Mouse (Mus musculus): ENCODE results near the gene Fam149b. TPM values are rescaled to one million over a fixed set of nuclear protein-coding genes. Genes with fewer than 3 reads are reported as not detected.

Gene Fam149b
- total RNA-seq, 1 experiment from 2014 or later, result 21.5 TPM

GRCm38 (mm10) chr14:20388441-20389129 is 40.6 kb downstream of the Fam149b start, which contains the start of gene Dnajc9:
TSS of gene Dnajc9 (minus strand) at chr14:20388910.
- ATAC-seq (replicated peaks; ENCODE audit: low read depth, poor library complexity, severe bottlenecking), result peak; percentile 76

- ATAC-seq (replicated peaks; ENCODE audit: low read depth, poor library complexity, severe bottlenecking), result no peak
These were observed 41.6 kb downstream of the Fam149b start for GRCm38 (mm10) chr14:20389446-20390079.

DNA sequence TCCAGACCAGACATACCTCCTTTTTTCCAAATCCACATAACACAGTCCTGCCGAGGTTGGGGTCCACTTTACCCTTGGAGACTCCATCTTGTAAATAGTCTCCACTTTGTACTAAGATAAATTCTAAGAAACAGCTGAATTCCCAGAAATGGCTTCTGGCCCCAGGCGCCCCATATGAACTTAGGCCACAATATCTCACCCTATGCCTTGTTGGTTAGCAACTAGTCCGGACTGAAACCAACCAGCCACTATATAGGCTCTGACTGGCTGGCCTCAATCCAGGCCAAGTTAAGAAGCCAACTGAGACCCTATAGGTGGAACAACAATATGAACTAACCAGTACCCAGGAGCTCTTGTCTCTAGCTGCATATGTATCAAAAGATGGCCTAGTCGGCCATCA is 44.4 kb downstream of the Fam149b start:
- no peak for ATAC-seq (replicated peaks; ENCODE audit: low read depth, poor library complexity, severe bottlenecking)

GRCm38 (mm10) chr14:20393205-20393913 is 45.4 kb downstream of the Fam149b start, which contains the start of gene Mrps16:
TSS of gene Mrps16 (minus strand) at chr14:20393634.
- ATAC-seq (replicated peaks; ENCODE audit: low read depth, poor library complexity, severe bottlenecking), result peak; percentile 92

- no peak for ATAC-seq (replicated peaks; ENCODE audit: low read depth, poor library complexity, severe bottlenecking)
These were observed 49.3 kb downstream of the Fam149b start for GRCm38 (mm10) chr14:20397220-20397619.

DNA sequence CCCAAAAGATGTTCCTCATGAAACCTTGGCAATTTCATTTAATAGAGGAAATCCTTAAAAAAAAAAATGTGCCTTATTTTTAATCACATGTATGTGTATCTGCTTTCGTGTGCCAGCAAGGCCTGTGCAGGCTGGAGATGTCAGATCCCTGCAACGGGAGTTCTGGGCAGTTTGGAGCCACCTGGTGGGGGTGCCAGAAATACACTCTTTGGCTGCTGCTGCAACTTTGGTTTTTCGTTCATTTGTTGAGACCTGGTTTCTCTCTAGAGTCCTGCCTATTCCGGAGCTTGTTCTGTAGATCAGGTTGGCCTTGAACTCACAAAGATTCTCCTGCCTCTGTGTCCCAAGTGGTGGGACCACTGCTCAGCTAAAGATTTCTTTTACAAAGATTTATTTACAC is 50.9 kb downstream of the Fam149b start:
- ATAC-seq (replicated peaks; ENCODE audit: low read depth, poor library complexity, severe bottlenecking), result peak; percentile 70

DNA sequence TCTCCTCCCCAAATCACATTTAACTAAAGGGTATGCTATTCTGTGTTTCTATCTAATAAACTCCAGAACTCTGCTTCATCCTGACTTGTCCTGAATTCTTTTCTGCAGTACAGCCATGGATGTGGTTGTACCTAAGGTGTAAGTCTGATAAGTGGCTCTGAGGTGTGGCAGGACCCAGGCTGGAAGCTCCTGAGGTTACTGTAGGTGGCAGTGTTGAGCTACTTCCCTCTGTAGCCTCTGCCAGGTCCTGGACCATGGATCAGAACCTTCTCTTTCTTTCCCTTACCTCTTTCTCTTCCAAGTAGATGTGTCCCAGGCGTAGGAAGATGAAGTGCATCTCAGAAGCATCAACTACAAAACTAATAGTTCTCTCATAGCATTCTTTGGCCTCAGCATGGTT is 52.1 kb downstream of the Fam149b start:
- ATAC-seq (replicated peaks; ENCODE audit: low read depth, poor library complexity, severe bottlenecking), result peak; percentile 91

- ATAC-seq (replicated peaks; ENCODE audit: low read depth, poor library complexity, severe bottlenecking), result peak; percentile 56; the same call in 1 of the 2 replicates
These were observed 74.3 kb downstream of the Fam149b start for GRCm38 (mm10) chr14:20422257-20422656.

- ATAC-seq (replicated peaks; ENCODE audit: low read depth, poor library complexity, severe bottlenecking), result no peak
These were observed 75.1 kb downstream of the Fam149b start for GRCm38 (mm10) chr14:20423046-20423445.

- no peak for ATAC-seq (replicated peaks; ENCODE audit: low read depth, poor library complexity, severe bottlenecking)
These were observed 80.6 kb downstream of the Fam149b start for GRCm38 (mm10) chr14:20428593-20428992.

- no peak for ATAC-seq (replicated peaks; ENCODE audit: low read depth, poor library complexity, severe bottlenecking)
These were observed 81.9 kb downstream of the Fam149b start for GRCm38 (mm10) chr14:20429833-20430232.

- ATAC-seq (replicated peaks; ENCODE audit: low read depth, poor library complexity, severe bottlenecking), result no peak
These were observed 83.8 kb downstream of the Fam149b start for GRCm38 (mm10) chr14:20431726-20432125.

DNA sequence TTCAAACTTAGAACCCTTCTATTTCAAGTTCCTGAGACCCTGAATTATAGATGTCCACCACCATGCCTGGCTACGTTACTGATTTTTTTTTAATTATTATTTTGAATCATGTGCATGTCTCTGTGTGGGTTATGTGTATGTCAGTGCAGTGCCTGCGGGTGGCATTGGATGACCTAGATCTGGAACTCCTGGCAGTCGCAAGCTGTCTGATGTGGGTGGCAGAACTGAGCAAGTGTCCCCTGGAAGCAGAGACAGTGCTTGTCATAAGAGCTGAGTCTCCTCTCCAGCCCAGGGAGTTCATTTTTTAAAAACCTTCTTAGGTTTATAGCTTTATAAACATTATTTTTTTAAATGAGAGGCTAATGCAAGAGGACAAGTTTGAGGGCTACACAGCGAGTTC is 84.5 kb downstream of the Fam149b start:
- no peak for ATAC-seq (replicated peaks; ENCODE audit: low read depth, poor library complexity, severe bottlenecking)

Other genes starting within 250 kb of the Fam149b start
- 2.1 and 2.2 TPM in 2 replicates for gene Saysd1, start 209.6 kb upstream of the Fam149b start, total RNA-seq (2017)
- 11.4 and 13.9 TPM in 2 replicates for gene Kcnk5, start 166.4 kb upstream of the Fam149b start, total RNA-seq (2017)
- not detected in 2 replicates for gene Kcnk16, start 79.0 kb upstream of the Fam149b start, total RNA-seq (2017)
- 8.2 and 10.1 TPM in 2 replicates for gene Nudt13, start 53.5 kb upstream of the Fam149b start, total RNA-seq (2017)
- 60.3 and 73.0 TPM in 2 replicates for gene Ecd, start within 50 bp of the Fam149b start, total RNA-seq (2017)
- 329 and 390 TPM in 2 replicates for gene Dnajc9, start 40.7 kb downstream of the Fam149b start, total RNA-seq (2017)
- gene Mrps16, start 45.5 kb downstream of the Fam149b start, total RNA-seq (2017), result 38.8 and 43.9 TPM in 2 replicates
- 0.05 TPM in 1 of 2 replicates, not detected in the other for gene Cfap70, start 104.1 kb downstream of the Fam149b start, total RNA-seq (2017)
- 48.7 and 60.9 TPM in 2 replicates for gene Anxa7, start 132.0 kb downstream of the Fam149b start, total RNA-seq (2017)
- gene Mss51, start 148.7 kb downstream of the Fam149b start, total RNA-seq (2017), result 1.1 and 1.9 TPM in 2 replicates
- gene Ppp3cb, start 198.4 kb downstream of the Fam149b start, total RNA-seq (2017), result 55.1 and 94.1 TPM in 2 replicates

Data from common myeloid progenitor, adult 5-6 weeks (primary cell).